Mouse (Mus musculus): ENCODE measurements at regions not wholly inside any gene's neighbourhood (a gene's known extent, or its start where the extent isn't known, plus 50 kb on each side); places are given as distances from the start of the nearest gene placed in this dataset.
A peak's percentile ranks its signal among the peaks of the same experiment; 100 is the strongest.

DNA sequence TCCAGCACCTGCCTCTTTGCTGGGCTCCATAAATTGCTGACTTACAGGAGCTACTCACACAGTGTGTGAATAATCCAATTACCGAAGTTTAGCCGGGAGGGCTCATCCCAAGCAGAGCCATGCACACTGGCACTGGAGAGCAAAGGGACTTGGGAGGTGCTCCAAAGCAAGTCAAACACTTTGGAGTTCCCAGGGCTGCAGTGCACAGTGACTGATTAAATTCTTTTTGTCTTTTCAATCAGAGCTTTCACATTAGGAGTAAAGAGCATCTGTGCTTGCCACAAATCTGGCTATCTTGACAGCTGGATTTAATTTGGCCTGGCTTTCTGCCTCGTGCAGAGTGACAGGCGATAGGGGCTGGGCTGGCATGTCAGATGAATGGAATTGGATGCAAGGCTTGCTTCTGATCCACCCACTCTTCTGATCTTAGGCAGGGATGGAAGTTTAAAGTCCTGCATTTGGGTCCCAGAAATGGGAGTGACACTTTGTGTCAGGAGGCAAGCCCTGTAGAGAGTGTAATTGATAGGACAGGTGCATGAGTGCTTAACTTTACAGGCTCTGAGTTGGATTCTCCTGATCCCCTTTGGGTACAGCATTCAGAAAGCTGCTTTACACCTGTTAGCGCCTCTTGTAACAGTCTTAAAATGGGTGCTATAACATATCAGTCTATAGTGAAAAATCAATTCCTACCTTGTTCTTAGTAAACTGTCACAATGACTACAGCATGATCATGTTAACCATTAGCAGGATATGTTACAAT is 1239.3 kb upstream of the Sel1l start:
- WGBS: 36% methylated on average over 5 of the region's 5 CpGs
- no peaks in the 10 kb centered on the region for H3K9me3 ChIP-seq (replicated peaks; ENCODE audit: low read length)
- H3K4me1 ChIP-seq (replicated peaks; ENCODE audit: insufficient read depth, low read length): no peaks in the 10 kb centered on the region
- H3K36me3 ChIP-seq (ENCODE audit: insufficient read depth, low read length): no peaks in the 10 kb centered on the region
- no peak overlapping the region for H3K4me3 ChIP-seq (replicated peaks; ENCODE audit: low read depth, low read length)
- no peak overlapping the region for H3K9ac ChIP-seq (ENCODE audit: low read depth, low read length)
- no peak for TF ChIP-seq CTCF (IDR thresholded peaks at IDR 0.05; ENCODE audit: low read depth)
- H3K27me3 ChIP-seq (ENCODE audit: insufficient read depth, low read length): no peaks in the 10 kb centered on the region
- H3K27ac ChIP-seq: no peak overlapping the region
- no peak overlapping the region for H3K4me2 ChIP-seq (ENCODE audit: low read length)
- DNase-seq (ENCODE audit: low spot score) (peak; percentile 30), ATAC-seq (replicated peaks; ENCODE audit: low FRiP score, low read depth) (no peak)

DNA sequence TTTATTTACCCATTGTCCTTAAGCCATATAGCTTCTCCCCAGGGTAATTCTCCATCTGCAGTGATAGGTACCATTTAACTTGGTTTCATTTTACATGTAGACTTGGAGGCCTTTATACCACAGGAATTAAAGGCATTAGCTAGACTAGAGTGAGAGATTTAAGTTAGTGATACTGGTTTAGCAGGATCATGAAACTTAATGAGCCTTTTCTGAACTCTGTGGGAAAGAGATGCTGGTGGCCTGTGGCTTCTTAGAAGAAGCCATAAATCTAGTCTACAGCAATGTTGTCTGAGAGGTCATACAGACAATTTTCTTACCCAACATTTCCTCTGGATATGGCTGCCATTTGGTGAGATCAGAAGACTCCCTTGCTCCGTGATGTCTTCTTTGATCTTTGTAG is 1214.9 kb upstream of the Sel1l start:
- no peaks in the 10 kb centered on the region for H3K27me3 ChIP-seq (ENCODE audit: insufficient read depth, low read length)
- no peaks in the 10 kb centered on the region for H3K36me3 ChIP-seq (ENCODE audit: insufficient read depth, low read length)
- DNase-seq (ENCODE audit: low spot score): peak; percentile 75
- no peak for TF ChIP-seq CTCF (IDR thresholded peaks at IDR 0.05; ENCODE audit: low read depth)
- H3K4me2 ChIP-seq (ENCODE audit: low read length): no peak overlapping the region
- no peaks in the 10 kb centered on the region for H3K4me1 ChIP-seq (replicated peaks; ENCODE audit: insufficient read depth, low read length)
- no peak overlapping the region for H3K4me3 ChIP-seq (replicated peaks; ENCODE audit: low read depth, low read length)
- 0 out of 2 replicates have a peak, but pooled peaks have one; percentile 25 for ATAC-seq (replicated peaks; ENCODE audit: low FRiP score, low read depth)
- no peak overlapping the region for H3K9ac ChIP-seq (ENCODE audit: low read depth, low read length)
- H3K27ac ChIP-seq: no peak overlapping the region
- WGBS: 32% methylated on average over 1 of the region's 1 CpGs
- H3K9me3 ChIP-seq (replicated peaks; ENCODE audit: low read length): no peaks in the 10 kb centered on the region

DNA sequence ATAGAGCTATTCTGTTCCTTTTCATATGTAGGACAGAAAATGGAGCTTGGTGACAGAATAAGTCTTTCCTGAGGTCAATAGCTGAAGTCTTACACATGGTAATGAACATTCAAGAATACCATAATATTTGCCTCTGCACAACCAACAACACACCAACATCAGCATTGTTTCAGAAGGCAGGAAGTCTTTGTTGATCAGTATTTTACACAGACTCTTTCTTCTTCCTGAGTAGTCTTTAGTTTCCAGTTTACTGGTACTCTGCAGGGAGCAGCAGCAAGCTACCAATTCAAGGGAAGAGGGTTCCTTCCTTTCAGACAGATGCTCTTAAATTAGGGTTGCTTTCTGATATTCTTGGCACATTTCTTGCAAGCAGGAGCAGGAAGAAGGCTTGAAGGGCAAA is 1170.7 kb upstream of the Sel1l start:
- peak; percentile 17 for DNase-seq (ENCODE audit: low spot score)
- Histone ChIP-seq H3K9me3 (replicated peaks; ENCODE audit: low read length) (no peaks in the 10 kb centered on the region), H3K36me3 (ENCODE audit: insufficient read depth, low read length) (no peaks in the 10 kb centered on the region), H3K27ac (no peak overlapping the region), H3K4me3 (replicated peaks; ENCODE audit: low read depth, low read length) (no peak overlapping the region), H3K9ac (ENCODE audit: low read depth, low read length) (no peak overlapping the region), H3K27me3 (ENCODE audit: insufficient read depth, low read length) (no peaks in the 10 kb centered on the region), H3K4me1 (replicated peaks; ENCODE audit: insufficient read depth, low read length) (no peaks in the 10 kb centered on the region), H3K4me2 (ENCODE audit: low read length) (no peak overlapping the region)
- ATAC-seq (replicated peaks; ENCODE audit: low FRiP score, low read depth): no peak
- TF ChIP-seq CTCF (IDR thresholded peaks at IDR 0.05; ENCODE audit: low read depth): no peak

DNA sequence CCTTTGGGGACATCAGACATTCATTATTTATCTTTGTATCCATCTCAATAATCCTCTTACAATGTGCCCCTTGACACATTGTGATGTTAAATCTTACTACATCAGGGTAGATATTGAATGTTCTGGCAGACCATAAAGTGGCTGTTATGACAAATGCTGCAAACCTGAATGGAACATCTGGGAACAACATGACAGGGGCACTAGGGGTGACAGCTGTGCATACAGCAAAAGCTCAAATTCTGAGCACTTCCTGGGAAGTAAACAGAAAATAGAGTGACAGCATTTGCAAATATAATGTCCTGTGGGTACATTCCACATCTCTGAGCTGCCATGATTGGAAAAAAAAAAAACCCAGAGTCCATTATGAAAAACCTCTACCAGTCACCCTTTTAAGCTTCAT is 1162.6 kb upstream of the Sel1l start:
- H3K27ac ChIP-seq: no peak overlapping the region
- no peak overlapping the region for H3K4me2 ChIP-seq (ENCODE audit: low read length)
- no peaks in the 10 kb centered on the region for H3K36me3 ChIP-seq (ENCODE audit: insufficient read depth, low read length)
- ATAC-seq (replicated peaks; ENCODE audit: low FRiP score, low read depth) (no peak), DNase-seq (ENCODE audit: low spot score) (no peak)
- H3K27me3 ChIP-seq (ENCODE audit: insufficient read depth, low read length): no peaks in the 10 kb centered on the region
- H3K9ac ChIP-seq (ENCODE audit: low read depth, low read length): no peak overlapping the region
- no peaks in the 10 kb centered on the region for H3K4me1 ChIP-seq (replicated peaks; ENCODE audit: insufficient read depth, low read length)
- no peaks in the 10 kb centered on the region for H3K9me3 ChIP-seq (replicated peaks; ENCODE audit: low read length)
- no peak overlapping the region for H3K4me3 ChIP-seq (replicated peaks; ENCODE audit: low read depth, low read length)
- TF ChIP-seq CTCF (IDR thresholded peaks at IDR 0.05; ENCODE audit: low read depth): no peak

DNA sequence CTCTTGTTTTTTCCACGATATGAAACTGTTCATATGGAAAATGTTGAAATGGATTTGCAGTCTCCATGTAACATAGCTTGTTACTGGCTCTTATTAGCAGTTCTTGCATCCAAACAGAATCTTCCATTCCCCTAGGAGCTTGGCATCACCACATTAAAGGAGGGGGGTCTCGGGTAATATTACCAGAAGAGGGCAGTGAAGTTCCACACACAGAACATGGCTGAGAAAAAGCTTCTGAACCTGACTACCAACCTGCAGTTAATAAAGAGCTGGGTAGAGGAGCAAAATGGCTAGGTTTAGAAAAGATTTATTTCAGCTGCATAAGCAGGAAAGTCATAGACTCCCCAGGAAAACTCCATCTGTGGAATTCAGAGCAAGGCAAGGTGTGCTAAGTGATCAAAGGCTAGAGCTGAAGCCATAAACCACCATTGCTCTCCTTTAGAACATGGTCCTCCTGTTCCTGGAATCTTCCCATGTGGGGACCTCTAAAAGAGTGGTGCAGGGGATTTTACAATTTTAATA is 1157.9 kb upstream of the Sel1l start:
- no peaks in the 10 kb centered on the region for H3K36me3 ChIP-seq (ENCODE audit: insufficient read depth, low read length)
- no peaks in the 10 kb centered on the region for H3K27me3 ChIP-seq (ENCODE audit: insufficient read depth, low read length)
- no peak overlapping the region for H3K27ac ChIP-seq
- peak; percentile 63 for TF ChIP-seq CTCF (IDR thresholded peaks at IDR 0.05; ENCODE audit: low read depth)
- no peak overlapping the region for H3K4me2 ChIP-seq (ENCODE audit: low read length)
- H3K9ac ChIP-seq (ENCODE audit: low read depth, low read length): no peak overlapping the region
- no peaks in the 10 kb centered on the region for H3K9me3 ChIP-seq (replicated peaks; ENCODE audit: low read length)
- no peak for ATAC-seq (replicated peaks; ENCODE audit: low FRiP score, low read depth)
- WGBS: 43% methylated on average over 2 of the region's 2 CpGs
- peak; percentile 42 for DNase-seq (ENCODE audit: low spot score)
- no peak overlapping the region for H3K4me3 ChIP-seq (replicated peaks; ENCODE audit: low read depth, low read length)
- H3K4me1 ChIP-seq (replicated peaks; ENCODE audit: insufficient read depth, low read length): no peaks in the 10 kb centered on the region

DNA sequence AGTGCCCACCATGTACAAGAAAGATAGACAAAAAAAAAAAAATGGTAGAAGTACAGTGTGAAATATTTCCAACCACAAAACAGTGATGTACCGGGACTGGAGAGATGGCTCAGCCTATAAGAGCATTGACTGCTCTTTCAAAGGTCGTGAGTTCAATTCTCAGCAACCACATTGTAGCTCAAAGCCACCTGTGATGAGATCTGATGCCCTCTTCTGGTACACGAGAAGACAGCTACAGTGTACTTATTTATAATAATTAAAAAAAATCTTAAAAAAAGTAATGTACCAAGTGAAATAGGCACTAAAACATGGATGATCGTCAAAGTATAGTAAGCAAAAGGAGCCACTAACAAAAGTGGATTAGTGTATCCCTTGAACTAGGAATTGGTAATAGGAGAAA is 1154.2 kb upstream of the Sel1l start:
- WGBS: 89% methylated on average over 4 of the region's 4 CpGs
- ATAC-seq (replicated peaks; ENCODE audit: low FRiP score, low read depth) (no peak), DNase-seq (ENCODE audit: low spot score) (no peak)
- no peak overlapping the region for H3K27ac ChIP-seq
- no peaks in the 10 kb centered on the region for H3K9me3 ChIP-seq (replicated peaks; ENCODE audit: low read length)
- no peak for TF ChIP-seq CTCF (IDR thresholded peaks at IDR 0.05; ENCODE audit: low read depth)
- no peaks in the 10 kb centered on the region for H3K36me3 ChIP-seq (ENCODE audit: insufficient read depth, low read length)
- no peak overlapping the region for H3K9ac ChIP-seq (ENCODE audit: low read depth, low read length)
- no peak overlapping the region for H3K4me3 ChIP-seq (replicated peaks; ENCODE audit: low read depth, low read length)
- no peak overlapping the region for H3K4me2 ChIP-seq (ENCODE audit: low read length)
- no peaks in the 10 kb centered on the region for H3K27me3 ChIP-seq (ENCODE audit: insufficient read depth, low read length)
- H3K4me1 ChIP-seq (replicated peaks; ENCODE audit: insufficient read depth, low read length): no peaks in the 10 kb centered on the region

DNA sequence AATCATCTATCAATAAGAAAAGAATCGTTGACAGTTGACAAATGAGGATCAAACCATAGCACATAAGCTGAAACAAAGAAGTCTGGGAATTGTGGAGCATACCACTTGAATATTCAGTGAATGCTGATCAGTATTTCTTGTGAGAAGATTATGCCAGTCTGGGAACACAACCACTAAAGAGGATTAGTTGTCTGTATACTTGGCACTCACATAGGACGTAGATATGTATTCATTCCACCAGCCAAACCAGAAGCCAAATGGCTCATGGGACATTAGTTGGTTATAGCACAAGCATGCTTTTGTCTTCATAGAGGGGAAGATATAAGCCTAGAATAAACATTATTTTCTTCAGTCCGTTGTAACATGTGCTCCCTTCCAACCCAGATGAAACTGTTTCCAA is 1126.7 kb upstream of the Sel1l start:
- no peaks in the 10 kb centered on the region for H3K27me3 ChIP-seq (ENCODE audit: insufficient read depth, low read length)
- no peaks in the 10 kb centered on the region for H3K9me3 ChIP-seq (replicated peaks; ENCODE audit: low read length)
- H3K27ac ChIP-seq: no peak overlapping the region
- TF ChIP-seq CTCF (IDR thresholded peaks at IDR 0.05; ENCODE audit: low read depth): no peak
- no peaks in the 10 kb centered on the region for H3K36me3 ChIP-seq (ENCODE audit: insufficient read depth, low read length)
- no peak for ATAC-seq (replicated peaks; ENCODE audit: low FRiP score, low read depth)
- H3K4me1 ChIP-seq (replicated peaks; ENCODE audit: insufficient read depth, low read length): no peaks in the 10 kb centered on the region
- no peak for DNase-seq (ENCODE audit: low spot score)
- no peak overlapping the region for H3K9ac ChIP-seq (ENCODE audit: low read depth, low read length)
- no peak overlapping the region for H3K4me3 ChIP-seq (replicated peaks; ENCODE audit: low read depth, low read length)
- WGBS: 89% methylated on average over 3 of the region's 3 CpGs
- H3K4me2 ChIP-seq (ENCODE audit: low read length): no peak overlapping the region

Measured in kidney, postnatal 0 days (tissue).